Mouse (Mus musculus) inflammation-experienced regulatory T-cells (primary cell): ENCODE results near the gene Gabrd. TPM values are rescaled to one million over a fixed set of nuclear protein-coding genes. Genes with fewer than 3 reads are reported as not detected.

Experiments
- polyA plus RNA-seq, 2 experiments: library from polyadenylated mRNA; unstranded; fragments of 100-300 nt; shearing (Covaris generic); gene quantifications; one replicate each; pipeline ENCODE4 v1.2.1; 2017

The Gabrd gene
- polyA plus RNA-seq = 1 to 10 TPM in 1 of 2 experiments, under 1 TPM in 1; 0.46 to 2.0 TPM

GRCm38 (mm10) chr4:155397511-155398221 lies at the start of gene Gabrd:
Gene Gabrd (minus strand): TSS chr4:155398112.

DNA sequence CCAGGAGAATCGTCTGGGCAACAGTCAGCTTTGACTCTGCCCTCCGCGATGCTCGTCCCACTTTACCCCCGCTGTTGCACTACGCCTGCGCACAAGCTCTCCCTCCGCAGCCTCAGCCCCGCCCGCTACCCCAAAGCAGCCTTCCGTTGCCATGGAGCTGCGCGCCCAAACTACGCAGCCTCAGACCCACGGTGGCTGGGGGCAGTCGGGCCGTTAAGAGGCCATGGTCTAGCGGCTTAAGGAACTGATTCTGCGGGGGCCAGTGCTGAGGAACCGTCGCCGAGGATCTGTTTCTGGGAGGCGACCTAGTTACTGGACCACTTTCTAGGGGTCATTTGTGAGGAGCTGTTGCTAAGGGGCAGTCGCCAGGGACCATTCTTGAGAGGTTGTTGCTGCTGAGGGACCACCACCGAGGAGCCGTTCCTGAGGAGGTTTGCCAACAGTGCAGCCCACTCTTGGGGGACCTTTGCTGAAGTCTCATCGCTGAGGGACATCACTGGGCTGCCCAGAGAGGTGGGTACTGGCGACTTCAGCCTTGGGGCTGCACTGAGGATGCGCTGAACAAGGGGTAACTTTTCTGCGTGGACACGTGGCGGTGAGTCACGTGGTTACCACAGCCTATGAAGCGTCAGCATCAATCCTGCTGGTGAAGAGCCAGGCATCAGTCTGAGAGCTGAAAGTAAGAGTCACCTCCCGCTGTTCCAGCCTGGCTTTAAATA lies 11.3 kb upstream of the Gabrd start, which contains the start of gene Cfap74:
TSS of gene Cfap74 (plus strand) at position 133 of the 719 bp plus-strand sequence.

GRCm38 (mm10) chr4:155361303-155361791 lies 36.6 kb downstream of the Gabrd start, which contains the start of gene Prkcz:
Gene Prkcz (minus strand): TSS chr4:155361361.

Other genes with a start within 250 kb of the Gabrd start
- gene Ski, start 175.5 kb downstream of the Gabrd start, polyA plus RNA-seq = 100 to 1,000 TPM; 115 to 127 TPM
- gene Faap20, start 148.3 kb downstream of the Gabrd start, polyA plus RNA-seq = 100 to 1,000 TPM; 105 to 115 TPM
- gene Prkcz, start 36.8 kb downstream of the Gabrd start, polyA plus RNA-seq = 10 to 100 TPM; 33.8 to 46.7 TPM
- gene Cfap74, start 11.1 kb upstream of the Gabrd start, polyA plus RNA-seq = 1 to 10 TPM in 1 of 2 experiments, under 1 TPM in 1; 0.86 to 3.1 TPM
- not detected for gene Tmem52, start 71.0 kb upstream of the Gabrd start, polyA plus RNA-seq
- gene Gnb1, start 93.2 kb upstream of the Gabrd start, polyA plus RNA-seq = 100 to 1,000 TPM; 372 to 422 TPM
- 100 to 1,000 TPM; 129 to 132 TPM for gene Nadk, start 164.3 kb upstream of the Gabrd start, polyA plus RNA-seq
- gene Slc35e2, start 203.3 kb upstream of the Gabrd start, polyA plus RNA-seq = 10 to 100 TPM in 1 of 2 experiments, 1 to 10 TPM in 1; 9.9 to 12.0 TPM
- gene Cdk11b, start 226.7 kb upstream of the Gabrd start, polyA plus RNA-seq = 100 to 1,000 TPM; 137 to 173 TPM
- not detected for gene Gm10563, start 247.3 kb upstream of the Gabrd start, polyA plus RNA-seq